Mouse (Mus musculus): Measurements from ENCODE around the gene Chtop.

DNA sequence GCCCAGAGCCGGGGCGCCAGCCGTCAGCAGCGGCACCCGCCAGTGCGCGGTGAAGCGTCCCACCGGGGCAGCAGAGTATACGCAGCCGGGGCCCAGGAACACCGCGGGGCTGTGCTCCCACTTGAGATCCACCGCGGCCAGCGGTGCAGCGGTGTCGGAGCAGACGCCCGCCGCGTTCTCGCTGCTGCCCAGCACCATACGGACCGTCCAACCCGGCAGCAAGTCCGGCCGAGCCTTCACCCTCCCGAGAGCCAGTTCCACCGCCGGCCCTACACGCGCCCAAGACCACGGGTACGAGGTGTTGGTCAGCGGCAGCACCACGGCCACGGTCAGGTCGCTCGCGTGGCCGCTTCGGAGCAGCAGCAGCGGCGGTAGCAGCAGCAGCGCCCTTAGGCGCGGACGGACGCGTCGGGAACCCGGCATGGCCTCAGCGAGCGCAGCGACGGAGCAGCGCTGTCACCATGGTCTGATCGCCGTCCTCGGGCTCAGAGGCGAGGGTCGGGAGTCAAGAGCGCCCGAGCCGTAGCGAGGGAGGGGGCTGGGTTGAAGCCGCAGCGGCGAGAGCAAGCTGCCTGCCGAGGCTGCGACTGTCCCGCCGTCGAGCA is 44.1 kb downstream of the Chtop start:
- no peak for TF ChIP-seq USF2 (IDR thresholded peaks at IDR 0.05; ENCODE audit: borderline replicate concordance in 1 of 2, insufficient read depth in 1 of 2, low read depth in 1 of 2, low read length in 2 of 2)
- TF ChIP-seq ETS1 (IDR thresholded peaks at IDR 0.05; ENCODE audit: low read depth, low read length) = no peak
- TF ChIP-seq MAZ (IDR thresholded peaks at IDR 0.05; ENCODE audit: low read depth, low read length) = no peak
- no peak for TF ChIP-seq CTCF (IDR thresholded peaks at IDR 0.05 in 2 of 3, conservative IDR thresholded peaks at IDR 0.05 in 1 of 3; ENCODE audit: control insufficient read depth in 1 of 3, insufficient read depth in 1 of 3, low read depth in 2 of 3, low read length in 3 of 3, poor library complexity in 1 of 3, severe bottlenecking in 1 of 3)
- no peak for TF ChIP-seq MYB (IDR thresholded peaks at IDR 0.05; ENCODE audit: low read depth, low read length)

All from MEL (cell line).